Mouse (Mus musculus) gastrocnemius, adult 18-20 months (tissue): Measurements from ENCODE around the gene Hpcal1. TPM values are rescaled to one million over a fixed set of nuclear protein-coding genes. Genes with fewer than 3 reads are reported as not detected.

Experiments used
- DNase-seq: peaks from one replicate; pipeline ENCODE4 v3.0.0; 2021; ENCODE audit warnings: low spot score
- total RNA-seq, 2 experiments: library from RNA; stranded (reverse); gene quantifications; 2 replicates each; pipeline ENCODE4 v1.2.3; 2021

The Hpcal1 gene
- total RNA-seq, 2 experiments from 2014 or later = 6.0 to 6.4 TPM

GRCm38 (mm10) chr12:17711731-17712388 lies 21.2 kb downstream of the Hpcal1 start:
- no peak for DNase-seq

GRCm38 (mm10) chr12:17712571-17712970 lies 21.9 kb downstream of the Hpcal1 start:
- DNase-seq = no peak

GRCm38 (mm10) chr12:17715720-17716478 lies 25.2 kb downstream of the Hpcal1 start:
- DNase-seq = no peak

GRCm38 (mm10) chr12:17717257-17717656 lies 26.6 kb downstream of the Hpcal1 start:
- no peak for DNase-seq

GRCm38 (mm10) chr12:17718146-17718545 lies 27.5 kb downstream of the Hpcal1 start:
- DNase-seq = no peak

GRCm38 (mm10) chr12:17721058-17721457 lies 30.4 kb downstream of the Hpcal1 start:
- no peak for DNase-seq

GRCm38 (mm10) chr12:17722452-17723181 lies 32.0 kb downstream of the Hpcal1 start:
- no peak for DNase-seq

- no peak for DNase-seq
Measured at GRCm38 (mm10) chr12:17723182-17723570, 32.5 kb downstream of the Hpcal1 start.

- DNase-seq = no peak
Measured at GRCm38 (mm10) chr12:17723999-17724398, 33.3 kb downstream of the Hpcal1 start.

GRCm38 (mm10) chr12:17724412-17725090 lies 33.9 kb downstream of the Hpcal1 start:
- DNase-seq = no peak

GRCm38 (mm10) chr12:17725592-17725991 lies 34.9 kb downstream of the Hpcal1 start:
- no peak for DNase-seq

GRCm38 (mm10) chr12:17726576-17727320 lies 36.1 kb downstream of the Hpcal1 start:
- DNase-seq = no peak

- DNase-seq = peak; percentile 52
Measured at GRCm38 (mm10) chr12:17727676-17728339, 37.2 kb downstream of the Hpcal1 start.

GRCm38 (mm10) chr12:17729211-17729900 lies 38.7 kb downstream of the Hpcal1 start:
- DNase-seq = peak; percentile 78

- no peak for DNase-seq
Measured at GRCm38 (mm10) chr12:17732006-17732405, 41.4 kb downstream of the Hpcal1 start.

GRCm38 (mm10) chr12:17732546-17732945 lies 41.9 kb downstream of the Hpcal1 start:
- no peak for DNase-seq

GRCm38 (mm10) chr12:17733114-17733904 lies 42.7 kb downstream of the Hpcal1 start:
- DNase-seq = no peak

- no peak for DNase-seq
Measured at GRCm38 (mm10) chr12:17736396-17736795, 45.7 kb downstream of the Hpcal1 start.
